Mouse (Mus musculus): ENCODE data around the gene Kctd18. TPM values are rescaled to one million over a fixed set of nuclear protein-coding genes. Genes with fewer than 3 reads are reported as not detected.

Kctd18 gene
- polyA plus RNA-seq (2016; fragmentation: Nextera tagmentation; extraction: Ambion mirVana): 25.0 and 26.2 TPM in 2 replicates

DNA sequence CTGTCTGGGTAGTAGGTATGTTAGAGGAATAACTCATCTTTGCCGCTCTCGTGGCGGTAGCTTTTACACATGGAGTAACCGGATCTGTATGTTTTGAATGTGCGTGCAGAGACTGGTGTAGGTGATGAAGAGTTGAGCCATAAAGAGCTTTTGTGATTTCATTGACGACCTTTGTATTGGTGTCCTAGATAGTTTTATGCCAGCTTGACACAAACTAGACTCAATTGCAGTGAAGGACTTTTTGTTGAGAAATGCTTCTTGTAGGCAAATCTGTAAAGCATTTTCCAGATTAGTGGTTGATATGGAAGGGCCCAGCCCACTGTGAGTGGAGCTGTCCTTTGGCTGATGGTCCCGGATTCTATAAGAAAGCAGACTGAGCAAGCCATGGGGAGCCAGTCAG is at the start of gene Kctd18:
Gene Kctd18, minus strand, starts transcription at position 101 of the 400 bp plus-strand sequence.
- Histone ChIP-seq H3K4me3 (no peak within 1 kb of the TSS), H3K9ac (replicated peaks) (no peak within 1 kb of the TSS), H3K36me3 (peaks cover 68% of the 10 kb centered on the region), H3K4me2 (replicated peaks) (no peak within 1 kb of the TSS), H3K27ac (replicated peaks) (no peak within 1 kb of the TSS), H3K27me3 (no peaks in the 10 kb centered on the region), H3K9me3 (no peaks in the 10 kb centered on the region), H3K4me1 (no peaks in the 10 kb centered on the region)
- no peak for ATAC-seq (ENCODE audit: low FRiP score, low read depth)
- WGBS: 97% methylated on average over 7 of the region's 7 CpGs

DNA sequence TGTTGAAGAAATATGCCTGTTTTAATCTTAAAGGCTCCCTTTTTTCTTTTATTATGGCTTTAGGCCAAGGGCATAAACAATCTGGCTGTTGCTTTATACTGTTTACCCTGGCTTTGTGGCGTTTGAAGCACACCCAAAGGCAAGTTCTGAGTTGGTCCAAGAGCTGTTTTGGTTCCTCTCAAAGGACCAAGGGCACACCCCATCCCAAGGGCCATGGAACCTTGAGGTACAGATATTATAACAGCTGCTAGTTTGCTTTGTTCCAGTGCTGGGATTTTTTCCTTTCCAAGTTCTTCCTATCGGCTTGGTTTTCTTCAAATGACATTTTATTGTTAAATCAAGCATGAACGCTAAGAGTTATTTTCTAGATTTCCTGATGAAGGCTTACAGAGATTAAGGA is 46.9 kb upstream of the Kctd18 start:
- no peak for ATAC-seq (ENCODE audit: low FRiP score, low read depth)
- no peaks in the 10 kb centered on the region for H3K36me3 ChIP-seq
- no peak overlapping the region for H3K27ac ChIP-seq (replicated peaks)
- H3K27me3 ChIP-seq: no peaks in the 10 kb centered on the region
- H3K4me3 ChIP-seq: no peak overlapping the region
- no peak overlapping the region for H3K9ac ChIP-seq (replicated peaks)
- 75% methylated on average over 3 of the region's 3 CpGs for WGBS
- no peak overlapping the region for H3K4me2 ChIP-seq (replicated peaks)
- H3K4me1 ChIP-seq: no peaks in the 10 kb centered on the region
- H3K9me3 ChIP-seq: no peaks in the 10 kb centered on the region

DNA sequence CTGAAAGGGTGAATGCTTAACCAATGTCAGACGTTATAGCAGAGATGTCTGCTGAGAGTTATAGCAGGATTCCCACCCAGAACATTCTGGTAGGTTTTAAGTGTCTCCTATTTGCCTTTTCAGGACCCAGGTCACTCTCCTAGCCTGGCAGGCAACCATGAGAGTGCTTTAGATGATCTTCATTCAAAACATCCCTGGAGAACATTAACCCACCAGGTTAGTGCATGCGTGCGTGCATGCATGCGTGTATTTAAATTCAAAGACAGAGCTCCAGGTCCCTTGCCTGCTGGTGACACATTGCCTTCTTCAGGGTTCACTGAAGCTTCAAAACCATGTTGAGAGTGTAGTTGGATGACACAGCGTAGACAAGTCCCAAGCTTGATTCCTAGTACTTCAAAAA is 46.4 kb upstream of the Kctd18 start:
- no peaks in the 10 kb centered on the region for H3K9me3 ChIP-seq
- WGBS: 90% methylated on average over 5 of the region's 5 CpGs

DNA sequence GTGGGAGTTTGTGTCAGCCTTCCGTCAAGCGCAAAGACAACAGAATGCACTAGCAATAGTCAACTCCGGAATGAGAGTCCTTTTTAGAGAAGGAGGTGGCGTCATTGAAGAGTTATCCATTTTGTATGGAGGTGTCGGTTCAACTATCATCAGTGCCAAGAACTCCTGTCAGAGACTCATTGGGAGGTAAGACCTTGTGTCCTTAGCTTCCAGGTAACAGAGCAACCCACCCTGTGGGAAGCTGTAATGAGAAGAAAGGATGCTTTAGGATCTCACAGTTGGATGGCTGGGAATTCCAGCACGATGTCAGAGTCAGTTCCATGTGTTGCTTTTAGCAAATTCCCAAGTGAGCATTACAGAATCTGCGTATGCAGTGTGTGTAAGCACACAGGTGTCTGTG is 43.4 kb upstream of the Kctd18 start:
- no peaks in the 10 kb centered on the region for H3K9me3 ChIP-seq
- WGBS: 91% methylated on average over 7 of the region's 7 CpGs

More for the DNA sequence above, 46.4 kb upstream of the Kctd18 start:
- no peaks in the 10 kb centered on the region for H3K4me1 ChIP-seq
- H3K4me2 ChIP-seq (replicated peaks): no peak overlapping the region
- H3K27ac ChIP-seq (replicated peaks): no peak overlapping the region
- no peaks in the 10 kb centered on the region for H3K36me3 ChIP-seq
- H3K9ac ChIP-seq (replicated peaks): no peak overlapping the region
- no peaks in the 10 kb centered on the region for H3K27me3 ChIP-seq
- ATAC-seq (ENCODE audit: low FRiP score, low read depth): no peak
- no peak overlapping the region for H3K4me3 ChIP-seq

DNA sequence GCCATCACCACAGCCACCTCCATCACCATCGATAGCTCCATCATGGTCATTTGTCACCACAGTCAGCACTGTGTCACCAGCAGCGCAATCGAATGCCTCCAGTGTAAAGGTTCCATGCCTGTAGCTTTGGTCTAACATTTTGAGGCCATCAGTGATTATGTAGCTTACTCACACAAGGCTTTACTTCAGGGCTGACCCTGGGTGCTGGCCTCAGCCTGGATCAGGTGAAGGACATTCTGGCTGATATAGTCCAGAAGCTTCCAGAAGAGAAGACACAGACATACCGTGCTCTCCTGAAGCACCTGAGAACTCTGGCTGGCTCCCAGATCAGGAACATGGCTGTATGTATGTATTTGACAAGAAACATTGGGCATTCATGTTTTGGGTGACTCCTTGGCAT is 40.1 kb upstream of the Kctd18 start:
- H3K4me1 ChIP-seq: no peaks in the 10 kb centered on the region
- no peak overlapping the region for H3K4me3 ChIP-seq
- no peaks in the 10 kb centered on the region for H3K9me3 ChIP-seq
- H3K36me3 ChIP-seq: no peaks in the 10 kb centered on the region
- ATAC-seq (ENCODE audit: low FRiP score, low read depth): no peak
- no peaks in the 10 kb centered on the region for H3K27me3 ChIP-seq
- no peak overlapping the region for H3K27ac ChIP-seq (replicated peaks)
- no peak overlapping the region for H3K9ac ChIP-seq (replicated peaks)
- no peak overlapping the region for H3K4me2 ChIP-seq (replicated peaks)
- 95% methylated on average over 4 of the region's 4 CpGs for WGBS

More for the DNA sequence above, 43.4 kb upstream of the Kctd18 start:
- Histone ChIP-seq H3K4me3 (no peak overlapping the region), H3K27ac (replicated peaks) (no peak overlapping the region), H3K4me2 (replicated peaks) (no peak overlapping the region), H3K9ac (replicated peaks) (no peak overlapping the region), H3K36me3 (no peaks in the 10 kb centered on the region), H3K4me1 (no peaks in the 10 kb centered on the region), H3K27me3 (no peaks in the 10 kb centered on the region)
- ATAC-seq (ENCODE audit: low FRiP score, low read depth): no peak

DNA sequence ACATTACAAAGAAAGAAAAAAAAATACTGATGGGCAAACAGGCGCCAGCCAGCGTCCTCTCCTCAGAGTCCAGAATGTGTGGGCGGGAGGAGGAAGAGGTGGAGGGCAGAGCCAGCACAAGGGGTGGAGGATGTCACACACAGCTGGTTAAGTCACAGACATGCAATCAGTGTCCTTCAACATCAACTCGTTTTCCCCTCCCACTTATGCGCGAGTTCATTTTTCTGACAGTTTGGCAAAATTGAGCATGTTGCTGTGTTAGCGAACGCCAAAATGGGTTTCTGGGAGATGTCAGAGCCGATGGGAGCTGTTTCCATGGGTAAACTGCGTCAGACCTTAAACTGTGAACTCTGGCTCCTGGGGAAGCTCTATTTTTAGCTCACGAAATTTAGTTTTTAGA is 38.2 kb upstream of the Kctd18 start:
- H3K4me1 ChIP-seq: no peaks in the 10 kb centered on the region
- no peak overlapping the region for H3K27ac ChIP-seq (replicated peaks)
- no peak overlapping the region for H3K4me2 ChIP-seq (replicated peaks)
- no peaks in the 10 kb centered on the region for H3K27me3 ChIP-seq
- no peak for ATAC-seq (ENCODE audit: low FRiP score, low read depth)
- no peaks in the 10 kb centered on the region for H3K9me3 ChIP-seq
- no peak overlapping the region for H3K4me3 ChIP-seq
- 82% methylated on average over 11 of the region's 11 CpGs for WGBS
- H3K9ac ChIP-seq (replicated peaks): no peak overlapping the region
- H3K36me3 ChIP-seq: no peaks in the 10 kb centered on the region

DNA sequence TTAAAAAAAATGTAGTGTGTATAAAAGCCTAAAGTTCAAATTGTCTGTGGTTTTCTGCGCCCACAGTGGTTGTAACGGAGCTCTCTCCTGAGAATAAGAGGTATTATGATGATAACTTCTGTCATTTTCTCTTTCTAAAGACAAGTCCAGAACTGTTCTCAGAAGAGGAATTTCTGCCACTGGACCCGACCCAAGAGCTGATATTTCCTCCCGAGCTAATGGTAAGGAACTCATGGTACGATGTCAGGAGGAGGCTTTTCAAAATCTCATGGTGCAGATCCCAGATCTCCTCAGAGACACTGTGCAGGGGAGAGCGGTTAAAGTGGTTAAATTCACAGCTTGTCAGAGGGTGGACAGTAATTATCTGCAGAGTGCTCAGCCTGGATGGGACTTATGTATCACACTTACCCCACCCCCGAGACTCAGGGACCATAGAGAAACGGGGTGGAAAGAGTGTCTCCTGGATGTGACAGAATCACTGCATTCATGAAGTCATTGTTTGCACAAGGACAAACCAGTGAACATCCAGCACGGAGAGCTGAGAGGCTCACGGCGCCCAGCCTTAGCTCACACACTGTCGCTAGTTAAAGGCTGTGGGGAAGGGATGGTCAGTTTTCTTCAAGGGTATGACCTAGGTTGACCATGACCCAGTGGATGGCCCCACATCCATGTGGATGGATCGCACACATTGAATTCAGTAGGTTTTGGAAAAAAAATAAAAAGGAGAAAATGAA is 37.5 kb upstream of the Kctd18 start:
- no peaks in the 10 kb centered on the region for H3K9me3 ChIP-seq
- 85% methylated on average over 13 of the region's 13 CpGs for WGBS
- H3K4me2 ChIP-seq (replicated peaks): no peak overlapping the region
- ATAC-seq (ENCODE audit: low FRiP score, low read depth): no peak
- no peaks in the 10 kb centered on the region for H3K36me3 ChIP-seq
- no peaks in the 10 kb centered on the region for H3K27me3 ChIP-seq
- no peak overlapping the region for H3K4me3 ChIP-seq
- H3K27ac ChIP-seq (replicated peaks): no peak overlapping the region
- H3K9ac ChIP-seq (replicated peaks): no peak overlapping the region
- no peaks in the 10 kb centered on the region for H3K4me1 ChIP-seq

DNA sequence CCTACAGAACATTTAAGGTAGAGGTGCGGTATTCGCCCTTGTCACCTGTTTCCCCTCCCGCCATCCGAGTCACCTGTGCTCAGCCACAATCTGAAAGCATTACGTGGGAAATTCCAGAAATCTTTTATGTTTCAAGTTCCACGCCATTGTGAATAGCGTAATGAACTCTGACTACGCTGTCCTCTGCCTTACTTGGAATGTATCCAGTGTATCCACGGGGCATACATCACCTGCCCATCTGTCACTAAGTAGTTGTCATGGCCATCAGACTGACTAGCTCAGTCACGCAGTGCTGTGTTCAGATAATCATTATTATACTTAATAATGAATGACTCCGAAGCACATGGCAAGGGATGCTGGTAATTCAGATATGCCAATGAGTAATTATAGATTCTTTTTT is 36.8 kb upstream of the Kctd18 start:
- Histone ChIP-seq H3K9ac (replicated peaks) (no peak overlapping the region), H3K27me3 (no peaks in the 10 kb centered on the region), H3K4me3 (no peak overlapping the region), H3K27ac (replicated peaks) (no peak overlapping the region), H3K36me3 (no peaks in the 10 kb centered on the region), H3K4me1 (no peaks in the 10 kb centered on the region), H3K4me2 (replicated peaks) (no peak overlapping the region), H3K9me3 (no peaks in the 10 kb centered on the region)
- 89% methylated on average over 11 of the region's 11 CpGs for WGBS
- no peak for ATAC-seq (ENCODE audit: low FRiP score, low read depth)

DNA sequence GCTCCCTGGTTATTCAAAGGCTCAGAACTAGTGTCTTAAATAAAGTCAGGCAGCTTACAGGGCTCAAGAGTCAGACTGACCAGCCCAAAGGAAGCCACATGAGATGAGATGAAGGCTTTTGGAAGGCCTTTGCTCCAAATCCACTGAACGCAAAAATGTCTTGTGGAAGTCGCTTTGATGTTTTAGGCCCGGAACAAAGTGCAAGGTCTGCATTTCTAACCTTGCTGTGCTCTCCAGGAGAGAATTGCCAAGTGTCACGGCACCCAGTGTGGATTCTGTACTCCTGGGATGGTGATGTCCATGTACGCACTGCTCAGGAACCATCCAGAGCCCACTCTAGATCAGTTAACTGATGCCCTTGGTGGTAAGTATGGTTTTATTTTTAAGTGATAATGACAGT is 30.4 kb upstream of the Kctd18 start:
- Histone ChIP-seq H3K4me1 (peaks cover 10% of the 10 kb centered on the region), H3K27me3 (no peaks in the 10 kb centered on the region), H3K9ac (replicated peaks) (no peak overlapping the region), H3K36me3 (no peaks in the 10 kb centered on the region), H3K4me3 (no peak overlapping the region), H3K9me3 (no peaks in the 10 kb centered on the region), H3K4me2 (replicated peaks) (no peak overlapping the region), H3K27ac (replicated peaks) (no peak overlapping the region)
- WGBS: 88% methylated on average over 5 of the region's 5 CpGs
- ATAC-seq (ENCODE audit: low FRiP score, low read depth): no peak

DNA sequence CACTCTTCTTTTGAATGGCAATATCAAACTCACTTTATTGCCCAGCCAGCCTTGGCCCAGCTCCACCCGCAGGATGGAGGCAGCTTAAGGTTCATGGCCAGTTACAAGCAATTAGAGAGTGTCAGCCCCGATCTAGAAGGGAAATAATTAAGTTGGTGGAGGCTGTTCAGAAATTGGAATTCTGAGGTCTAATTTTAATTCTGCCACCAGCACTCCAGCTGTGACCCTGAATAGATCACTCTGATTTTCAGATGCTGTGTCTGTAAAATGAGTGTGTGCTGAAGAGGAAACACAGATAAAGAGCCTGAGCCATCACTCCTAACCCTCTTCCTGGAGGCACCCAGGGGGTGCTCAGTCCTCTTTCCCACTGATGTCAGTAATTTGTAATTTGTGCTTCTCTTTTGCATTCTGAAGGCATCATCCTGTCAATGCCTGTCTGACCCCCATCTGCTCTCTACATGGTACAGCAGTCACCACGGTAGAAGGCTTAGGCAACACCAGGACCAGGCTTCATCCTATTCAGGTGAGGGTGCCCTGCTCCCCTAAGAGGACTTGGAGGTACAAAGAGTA is 28.1 kb upstream of the Kctd18 start:
- H3K9ac ChIP-seq (replicated peaks): no peak overlapping the region
- no peak overlapping the region for H3K4me2 ChIP-seq (replicated peaks)
- H3K27me3 ChIP-seq: no peaks in the 10 kb centered on the region
- H3K4me3 ChIP-seq: no peak overlapping the region
- peaks cover 10% of the 10 kb centered on the region for H3K4me1 ChIP-seq
- ATAC-seq (ENCODE audit: low FRiP score, low read depth): peak; percentile 65; the same call in 1 of the 2 replicates
- no peaks in the 10 kb centered on the region for H3K36me3 ChIP-seq
- no peaks in the 10 kb centered on the region for H3K9me3 ChIP-seq
- peak overlapping the region; percentile 49; the same call in 1 of the 2 replicates for H3K27ac ChIP-seq (replicated peaks)
- WGBS: 58% methylated on average over 3 of the region's 3 CpGs

DNA sequence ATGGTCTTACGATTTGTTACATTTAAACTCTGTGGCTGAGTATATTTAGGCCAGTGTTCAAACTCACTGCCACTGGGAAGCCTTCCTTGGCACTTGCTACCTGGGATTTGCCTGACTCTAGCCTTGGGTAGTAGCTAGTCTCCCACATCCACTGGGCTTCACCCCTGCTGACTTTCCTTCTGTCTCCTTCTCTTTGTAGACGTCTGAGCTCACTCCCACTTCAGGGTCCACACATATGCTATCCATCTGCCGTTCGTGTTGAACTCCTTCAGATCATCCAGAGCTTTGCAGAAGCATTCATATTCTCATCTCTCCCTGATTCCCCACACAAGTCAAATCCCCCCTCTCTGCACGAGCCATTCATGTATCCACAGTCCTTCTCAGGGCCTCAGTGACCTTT is 26.8 kb upstream of the Kctd18 start:
- ATAC-seq (ENCODE audit: low FRiP score, low read depth): no peak
- Histone ChIP-seq H3K4me2 (replicated peaks) (no peak overlapping the region), H3K4me3 (no peak overlapping the region), H3K9ac (replicated peaks) (no peak overlapping the region), H3K4me1 (peaks cover 10% of the 10 kb centered on the region), H3K36me3 (no peaks in the 10 kb centered on the region), H3K9me3 (no peaks in the 10 kb centered on the region), H3K27me3 (no peaks in the 10 kb centered on the region), H3K27ac (replicated peaks) (no peak overlapping the region)
- WGBS: 63% methylated on average over 5 of the region's 5 CpGs

DNA sequence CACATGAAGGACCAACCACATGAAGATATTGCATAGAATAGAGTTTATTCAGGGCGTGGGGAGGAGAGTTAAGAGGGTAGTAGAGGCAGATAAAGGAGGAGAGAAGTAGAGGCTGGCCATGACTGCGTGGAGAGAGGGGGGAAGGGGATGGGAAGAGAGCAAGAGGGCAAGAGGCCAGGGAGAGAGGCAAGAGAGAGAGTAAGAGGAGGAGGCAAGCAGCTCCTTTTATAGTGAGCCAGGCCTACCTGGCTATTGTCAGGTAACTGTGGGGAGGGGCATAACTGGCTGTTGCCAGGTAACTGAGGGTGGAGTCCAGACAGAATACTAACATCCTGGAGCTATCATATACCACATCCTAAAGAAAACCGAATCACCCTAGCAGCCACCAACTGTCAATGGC is 26.3 kb upstream of the Kctd18 start:
- no peak overlapping the region for H3K27ac ChIP-seq (replicated peaks)

More for the DNA sequence above, 26.3 kb upstream of the Kctd18 start:
- ATAC-seq (ENCODE audit: low FRiP score, low read depth): no peak
- no peak overlapping the region for H3K9ac ChIP-seq (replicated peaks)
- no peak overlapping the region for H3K4me3 ChIP-seq
- no peaks in the 10 kb centered on the region for H3K27me3 ChIP-seq
- H3K4me1 ChIP-seq: peaks cover 10% of the 10 kb centered on the region
- no peaks in the 10 kb centered on the region for H3K9me3 ChIP-seq
- no peaks in the 10 kb centered on the region for H3K36me3 ChIP-seq
- no peak overlapping the region for H3K4me2 ChIP-seq (replicated peaks)
- 74% methylated on average over 3 of the region's 3 CpGs for WGBS

Data from midbrain, embryonic 12.5 days (tissue).